Mouse (Mus musculus): Measurements from ENCODE around the gene Fam161a.
"Not testable (repeated sequence)": the region's sequence is repeated elsewhere in the genome, so short reads cannot be mapped to it uniquely, and the experiment has no call there.

Fam161a gene

DNA sequence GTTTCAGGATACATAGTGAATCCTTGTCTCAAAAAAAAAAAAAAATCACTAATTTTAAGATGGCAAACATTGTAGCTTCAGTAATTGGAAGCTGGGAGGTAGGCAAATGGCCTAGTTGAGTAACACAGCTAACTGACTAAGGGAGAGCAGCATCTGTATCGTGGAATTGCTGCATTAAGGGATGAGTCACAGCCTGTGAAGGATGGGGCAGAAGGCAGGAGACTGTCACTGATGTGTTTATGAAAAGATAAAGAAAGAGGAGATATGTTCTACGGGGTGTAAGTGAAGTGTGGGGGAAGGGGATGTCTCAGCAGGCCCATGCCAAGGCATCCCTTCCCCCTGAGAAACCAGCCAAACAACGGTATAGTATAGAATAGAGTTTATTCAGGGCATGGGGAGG is 56.5 kb downstream of the Fam161a start:
- DNase-seq: no peak

DNA sequence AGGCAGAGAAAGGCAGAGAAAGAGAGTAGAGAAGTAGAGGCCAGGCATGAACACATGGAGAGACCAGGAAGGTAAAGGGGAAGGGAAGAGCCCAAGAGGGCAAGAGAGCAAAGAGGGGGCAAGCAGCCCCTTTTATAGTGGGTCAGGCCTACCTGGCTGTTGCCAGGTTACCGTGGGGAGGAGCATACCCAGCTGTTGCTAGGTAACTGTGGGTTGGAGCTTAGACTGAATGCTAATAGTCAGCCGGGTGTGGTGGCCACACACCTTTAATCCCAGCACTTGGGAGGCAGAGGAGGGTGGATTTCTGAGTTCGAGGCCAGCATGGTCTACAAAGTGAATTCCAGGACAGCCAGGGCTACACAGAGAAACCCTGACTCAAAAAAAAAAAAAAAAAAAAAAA is 56.9 kb downstream of the Fam161a start:
- not testable (repeated sequence) for DNase-seq

DNA sequence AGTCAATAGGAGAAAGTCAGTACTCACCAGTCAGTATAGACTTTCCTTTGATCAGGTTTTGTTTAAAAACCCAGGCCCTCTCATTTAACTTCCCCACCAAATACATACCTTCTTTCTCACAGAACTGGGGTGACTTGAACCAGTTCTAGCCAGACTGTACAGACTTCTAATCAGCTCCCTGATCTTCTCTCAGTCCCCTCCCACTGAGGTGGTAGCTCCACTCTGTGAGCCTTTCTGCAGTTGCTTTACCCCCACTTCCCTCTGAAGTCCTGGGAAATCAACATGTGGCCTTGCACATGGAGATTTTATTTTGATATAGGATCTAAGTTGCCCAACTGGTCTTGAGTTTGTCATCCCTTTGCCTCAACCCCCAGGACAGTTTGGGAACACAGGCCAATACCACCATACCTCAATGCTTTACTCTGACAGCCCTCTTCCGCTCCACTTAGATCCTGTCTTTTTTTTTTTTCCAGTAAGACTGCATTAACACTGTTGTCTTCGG is 57.9 kb downstream of the Fam161a start:
- DNase-seq: no peak

DNA sequence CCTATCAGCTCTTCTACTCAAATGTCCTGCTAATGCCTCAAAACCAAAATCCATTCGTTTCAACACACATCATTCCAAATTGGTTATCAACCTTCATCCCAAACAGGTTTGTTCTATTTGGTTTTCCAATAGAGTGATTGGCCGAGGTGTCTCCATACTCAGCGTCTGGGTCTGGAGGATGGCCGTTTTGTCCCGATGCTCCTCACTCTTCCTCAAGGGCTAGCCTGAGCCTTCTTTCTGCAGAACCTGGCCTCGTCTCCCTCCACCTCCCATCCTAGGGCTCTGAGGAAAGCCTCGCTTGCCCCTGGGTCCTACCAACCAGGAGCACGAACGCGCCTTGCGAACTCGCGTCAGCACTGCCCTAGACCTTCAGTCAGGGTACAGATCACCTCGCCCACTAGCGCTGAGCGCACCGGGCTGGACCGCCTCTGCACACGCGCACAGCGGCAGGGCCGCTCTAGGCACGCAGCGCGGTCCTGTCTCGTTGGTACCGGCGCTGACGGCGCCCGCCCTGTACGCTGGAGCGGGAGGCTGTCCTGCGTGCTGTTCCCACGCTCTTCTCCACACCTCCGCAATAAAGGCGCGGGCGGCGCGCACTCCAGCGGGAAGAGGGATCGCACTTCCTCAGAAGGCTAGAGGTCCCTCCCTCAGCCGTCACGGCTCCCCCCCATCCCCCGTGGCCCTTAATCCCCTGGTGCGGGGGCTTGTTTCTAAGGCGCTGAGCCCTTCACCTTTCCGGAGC is 60.2 kb downstream of the Fam161a start:
- peak; percentile 94 for DNase-seq

DNA sequence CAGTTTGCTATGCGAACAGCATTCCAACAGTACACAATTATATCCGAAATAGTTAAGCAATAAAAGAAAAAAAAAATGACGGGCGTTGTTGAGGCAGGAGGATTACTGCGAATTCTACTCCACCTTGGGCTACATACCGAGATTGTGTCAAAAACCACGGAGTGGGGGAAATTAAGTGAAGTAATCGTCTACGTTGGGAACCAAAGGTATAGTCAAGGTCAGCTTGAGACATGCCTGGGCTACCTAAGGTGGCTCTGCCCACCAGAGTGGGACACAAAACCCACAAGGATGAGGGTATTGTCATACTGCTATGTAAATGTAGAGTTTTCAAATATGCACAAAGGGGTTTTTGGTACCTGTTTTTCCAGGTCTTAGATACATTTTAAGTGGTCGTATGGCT is 60.9 kb downstream of the Fam161a start:
- DNase-seq: no peak

DNA sequence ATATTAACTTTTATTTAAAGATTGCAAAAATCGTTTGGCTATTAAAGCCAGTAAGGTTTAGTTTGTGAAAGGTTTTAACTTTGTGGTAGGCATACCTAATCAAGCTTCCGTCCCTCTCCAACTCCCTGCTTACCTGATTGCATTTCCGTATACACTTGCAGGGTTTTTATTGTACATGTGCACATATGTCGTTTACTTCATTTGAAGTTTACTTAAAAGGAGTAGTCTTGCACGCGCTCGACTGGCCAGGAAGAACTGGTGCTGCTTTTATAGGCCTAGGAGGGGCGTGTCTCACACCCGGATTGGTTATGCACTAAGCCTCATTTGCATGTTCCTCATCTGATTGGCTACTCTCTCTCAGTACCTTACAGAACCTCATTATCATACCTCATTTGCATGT is 61.7 kb downstream of the Fam161a start:
- DNase-seq: peak; percentile 22

DNA sequence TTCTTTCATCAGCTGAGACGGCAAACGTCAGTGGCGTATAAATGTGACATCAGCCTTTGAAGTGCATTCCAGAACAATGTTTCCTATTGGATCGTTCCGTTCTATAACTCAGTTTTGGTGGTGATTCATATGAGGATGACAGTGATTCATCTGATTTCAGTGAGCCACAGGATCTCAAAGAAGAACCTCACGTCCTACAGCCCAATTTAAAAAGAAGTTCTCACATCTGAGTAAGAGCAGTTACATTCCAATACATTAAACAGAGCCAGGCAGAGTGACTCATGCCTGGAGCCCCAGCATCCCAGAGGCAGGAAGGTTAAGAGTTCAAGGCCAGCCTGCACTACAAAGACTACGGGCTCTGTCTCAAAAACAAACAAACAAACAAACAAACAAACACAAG is 67.5 kb downstream of the Fam161a start:
- DNase-seq: no peak

DNA sequence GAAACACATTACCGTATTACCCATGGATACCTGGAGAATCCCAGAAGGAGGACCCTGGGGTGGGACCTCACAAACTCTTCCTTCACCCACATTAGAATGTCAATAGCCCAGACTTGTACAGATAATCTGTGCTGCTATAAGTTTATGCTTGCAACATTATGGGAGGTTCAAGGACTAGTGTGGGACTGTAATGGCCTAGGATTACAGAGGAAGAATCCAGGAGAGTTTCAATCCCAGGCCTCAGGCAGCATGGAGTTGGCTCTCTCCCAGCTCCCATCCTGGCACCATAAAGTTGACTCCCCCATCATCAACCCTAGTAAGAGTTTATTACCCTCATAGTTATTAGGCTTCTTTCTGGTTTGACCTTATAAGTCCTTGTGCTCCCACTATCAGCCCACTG is 71.2 kb downstream of the Fam161a start:
- DNase-seq: no peak
